Mouse (Mus musculus) ovary, adult 18-20 months (tissue): ENCODE data around the gene Trim45.

Experiments
- DNase-seq: peaks from one replicate; pipeline ENCODE4 v3.0.0; 2022; ENCODE audit warnings: low spot score, mixed read lengths

The Trim45 gene

DNA sequence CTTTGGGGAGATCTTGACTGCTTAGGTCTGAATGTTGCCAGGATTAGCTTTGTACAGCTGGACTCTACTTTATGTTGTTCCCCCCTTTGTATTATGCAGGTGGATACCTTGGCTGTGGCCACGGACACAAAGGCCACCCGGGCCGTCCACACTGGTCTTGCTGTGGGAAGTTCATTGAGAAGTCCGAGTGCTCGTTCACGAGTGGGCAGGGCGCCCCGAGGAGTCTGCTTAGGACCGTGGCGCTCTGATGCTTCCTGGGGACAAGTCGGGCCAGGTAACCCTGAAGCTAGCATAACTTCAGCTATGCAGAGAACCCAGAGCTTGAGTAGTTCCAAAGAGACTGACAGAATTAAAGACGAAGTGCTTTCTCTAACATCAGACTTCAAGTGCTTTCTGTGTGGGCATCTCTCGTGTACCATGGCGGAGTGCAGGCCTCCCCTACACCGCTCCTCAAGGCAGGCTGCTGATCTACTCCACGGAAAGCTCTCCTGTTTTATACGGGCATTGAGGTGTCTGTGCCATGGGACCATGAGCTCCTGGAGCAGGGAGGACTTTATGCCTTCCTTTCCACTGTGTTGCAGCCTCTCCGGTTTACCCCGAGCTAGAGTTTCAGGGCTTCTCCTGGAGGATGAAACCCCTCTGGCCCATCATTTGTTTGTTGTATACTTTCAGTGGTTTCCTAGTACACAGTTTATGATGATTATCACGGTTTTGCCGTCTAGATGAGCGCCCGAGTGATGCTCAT is 9.5 kb downstream of the Trim45 start:
- no peak for DNase-seq

DNA sequence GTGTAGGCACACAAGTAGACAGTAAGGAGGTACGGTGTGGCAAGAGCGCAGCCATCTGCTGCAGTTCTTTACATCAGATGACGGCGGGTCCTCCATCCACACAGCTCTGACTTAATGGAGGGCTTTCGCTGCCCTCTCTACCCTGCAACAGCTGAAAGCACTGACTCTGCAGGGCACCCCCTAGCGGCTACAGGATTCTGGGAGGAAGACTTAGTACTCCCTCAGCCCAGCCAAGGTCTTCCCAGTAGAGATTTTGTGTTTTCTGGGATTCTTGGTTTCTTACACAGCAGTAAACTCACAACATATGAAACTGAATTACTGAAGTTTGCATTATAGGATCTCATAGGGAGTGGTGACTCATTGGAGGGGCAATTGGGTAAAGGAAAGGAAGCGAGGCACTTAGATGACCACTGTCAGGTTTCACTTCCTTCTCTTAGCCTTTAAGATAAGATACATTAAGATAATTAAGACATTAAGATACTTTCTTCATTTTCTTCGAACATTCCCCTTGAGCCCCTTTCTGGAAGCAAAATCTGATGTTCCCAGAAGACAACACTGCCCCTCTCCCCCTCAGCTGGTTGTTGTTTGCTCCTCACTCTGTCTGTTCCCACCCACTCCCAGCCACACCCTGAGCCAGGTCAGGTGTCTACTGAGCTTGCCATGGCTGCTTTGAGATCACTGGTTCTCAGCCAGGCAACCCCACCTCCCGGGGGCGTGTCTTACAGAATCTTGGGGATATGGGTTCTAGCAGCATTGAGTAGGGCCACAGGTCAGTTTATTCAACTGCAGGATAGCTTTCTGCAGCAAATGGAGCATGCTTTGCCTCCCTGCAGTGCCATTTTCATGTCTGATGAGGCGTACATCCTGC is 10.3 kb downstream of the Trim45 start:
- no peak for DNase-seq

DNA sequence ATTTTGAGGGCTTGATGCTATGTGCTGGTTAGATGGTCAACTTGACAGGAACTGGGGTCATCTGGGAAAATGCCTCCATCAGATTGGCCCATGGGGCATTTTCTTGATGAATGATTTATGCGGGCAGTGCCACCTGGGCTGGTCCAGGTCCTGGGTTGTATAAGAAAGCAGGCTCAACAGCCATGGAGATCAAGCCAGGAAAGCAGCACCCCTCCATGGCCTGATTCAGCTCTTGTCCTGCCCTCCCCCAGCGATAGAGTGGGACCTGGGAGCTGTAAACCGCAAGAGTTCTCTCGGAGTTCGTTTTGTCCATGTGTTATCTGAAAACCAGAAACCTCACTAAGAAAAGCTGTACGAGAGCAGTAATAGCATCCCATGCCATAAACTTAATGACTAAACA is 13.5 kb downstream of the Trim45 start:
- no peak for DNase-seq

DNA sequence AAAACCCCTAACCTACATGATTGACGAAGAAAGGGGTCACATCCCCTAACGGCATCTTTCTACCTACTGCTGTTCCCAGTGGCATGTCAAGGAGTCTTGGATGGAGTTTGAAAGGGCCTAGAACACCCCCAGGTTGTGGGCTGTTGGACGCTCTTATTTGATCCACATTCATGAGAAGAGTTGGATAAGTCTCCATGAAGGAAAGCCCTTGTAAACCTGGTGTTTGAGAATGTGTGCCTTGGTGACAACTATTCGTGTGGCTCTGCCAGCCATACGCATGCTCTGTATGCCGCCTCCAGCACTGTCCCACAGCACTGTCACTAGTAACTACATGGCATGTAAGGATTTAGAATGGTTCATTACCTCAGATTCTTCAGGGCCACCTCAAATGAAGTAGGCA is 14.2 kb downstream of the Trim45 start:
- DNase-seq: no peak

GRCm38 (mm10) chr3:100938211-100938610 is 16.2 kb downstream of the Trim45 start:
- DNase-seq: no peak

DNA sequence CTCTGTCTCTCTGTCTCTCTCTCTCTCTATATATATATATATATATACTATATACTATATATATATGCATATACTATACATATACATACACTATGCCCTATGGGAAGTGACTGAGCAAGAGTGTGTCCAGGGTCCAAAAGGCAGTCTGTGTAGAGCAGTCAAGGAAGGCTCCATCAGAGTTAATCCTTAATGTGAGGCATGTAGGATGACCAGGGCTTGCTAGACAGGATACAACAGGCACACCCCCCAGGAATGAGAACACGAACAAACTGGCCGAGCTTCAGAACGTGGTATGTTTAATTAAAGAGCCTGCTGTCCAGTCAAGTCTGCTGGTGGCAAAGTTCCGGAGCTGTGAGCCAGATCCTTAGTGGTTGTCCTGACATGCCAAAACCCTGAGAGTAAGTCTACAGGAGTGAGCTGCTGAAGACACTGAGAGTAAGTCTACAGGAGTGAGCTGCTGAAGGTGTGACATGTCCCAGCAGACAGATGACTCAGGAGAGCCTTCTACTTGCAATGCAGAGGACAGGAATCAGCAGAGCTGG is 18.6 kb downstream of the Trim45 start:
- DNase-seq: no peak

GRCm38 (mm10) chr3:100947286-100947685 is 25.3 kb downstream of the Trim45 start:
- no peak for DNase-seq

- no peak for DNase-seq
Observed at GRCm38 (mm10) chr3:100951531-100951930, 29.5 kb downstream of the Trim45 start.

DNA sequence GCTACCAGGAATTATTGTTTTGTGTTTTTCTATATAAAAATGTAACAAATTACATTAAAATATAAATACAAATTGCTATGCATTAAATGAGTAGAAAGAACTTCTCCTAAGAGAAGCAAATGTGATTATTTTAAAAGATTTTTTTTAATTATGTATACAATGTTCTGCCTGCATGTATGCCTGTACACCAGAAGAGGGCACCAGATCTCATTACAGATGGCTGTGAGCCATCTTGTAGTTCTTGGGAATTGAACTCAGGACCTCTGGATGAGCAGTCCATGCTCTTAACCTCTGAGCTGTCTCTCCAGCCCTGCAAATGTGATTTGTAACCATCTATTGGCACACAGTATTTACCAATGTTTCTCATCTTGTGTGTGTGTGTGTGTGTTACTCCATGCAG is 32.6 kb downstream of the Trim45 start:
- DNase-seq: no peak

DNA sequence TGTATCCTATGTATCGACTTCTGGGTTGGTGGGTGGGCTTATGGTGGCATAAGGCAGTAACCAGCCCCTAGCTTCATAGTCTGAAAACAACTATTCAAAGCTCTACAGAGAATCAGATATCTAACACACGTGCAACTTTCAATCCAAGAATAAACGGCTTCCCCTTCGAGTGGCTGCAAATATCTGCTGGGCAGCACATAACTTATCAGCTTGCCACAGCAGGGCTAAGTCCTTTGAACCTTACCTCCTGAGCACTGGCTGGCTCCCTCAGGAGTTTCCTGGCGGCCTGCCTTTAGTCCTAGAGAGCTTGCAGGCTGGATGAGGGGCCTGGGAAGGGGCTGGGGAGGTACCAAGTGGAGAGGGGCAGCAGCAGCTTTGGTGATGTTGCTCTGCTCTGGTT is 39.0 kb downstream of the Trim45 start:
- DNase-seq: no peak

- DNase-seq: no peak
Observed at GRCm38 (mm10) chr3:100961501-100961900, 39.5 kb downstream of the Trim45 start.

DNA sequence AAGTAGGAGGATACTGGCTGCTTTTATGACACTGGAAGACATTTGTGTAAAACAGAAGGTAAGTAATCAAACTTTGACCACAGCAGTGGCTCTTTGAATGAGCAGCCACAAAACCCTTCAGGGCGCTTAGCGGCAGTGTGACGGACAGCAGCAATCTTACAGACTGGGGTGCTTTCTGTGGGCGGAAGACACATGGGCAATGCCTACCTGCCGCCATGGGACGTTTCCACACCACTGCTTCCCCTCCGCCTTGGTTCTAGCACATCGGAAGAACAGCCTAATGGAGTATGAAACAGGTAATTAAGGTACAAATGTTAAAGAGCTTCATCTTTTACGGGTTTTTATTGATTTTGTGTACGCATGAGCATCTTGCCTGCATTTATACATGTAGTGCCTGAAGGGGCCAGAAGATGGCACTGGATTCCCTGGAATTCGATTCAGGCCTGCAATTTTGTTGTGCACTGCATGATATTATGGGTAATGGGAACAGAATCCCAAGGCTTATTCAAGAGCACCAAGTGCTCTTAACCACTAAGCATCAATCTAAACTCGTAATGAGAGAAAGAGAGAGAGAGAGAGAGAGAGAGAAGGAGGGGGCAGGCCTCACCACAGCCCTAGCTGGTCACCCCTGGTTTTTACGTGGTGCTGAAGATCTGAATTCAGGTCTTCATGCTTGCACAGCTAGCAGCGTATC is 42.0 kb downstream of the Trim45 start:
- DNase-seq: no peak

DNA sequence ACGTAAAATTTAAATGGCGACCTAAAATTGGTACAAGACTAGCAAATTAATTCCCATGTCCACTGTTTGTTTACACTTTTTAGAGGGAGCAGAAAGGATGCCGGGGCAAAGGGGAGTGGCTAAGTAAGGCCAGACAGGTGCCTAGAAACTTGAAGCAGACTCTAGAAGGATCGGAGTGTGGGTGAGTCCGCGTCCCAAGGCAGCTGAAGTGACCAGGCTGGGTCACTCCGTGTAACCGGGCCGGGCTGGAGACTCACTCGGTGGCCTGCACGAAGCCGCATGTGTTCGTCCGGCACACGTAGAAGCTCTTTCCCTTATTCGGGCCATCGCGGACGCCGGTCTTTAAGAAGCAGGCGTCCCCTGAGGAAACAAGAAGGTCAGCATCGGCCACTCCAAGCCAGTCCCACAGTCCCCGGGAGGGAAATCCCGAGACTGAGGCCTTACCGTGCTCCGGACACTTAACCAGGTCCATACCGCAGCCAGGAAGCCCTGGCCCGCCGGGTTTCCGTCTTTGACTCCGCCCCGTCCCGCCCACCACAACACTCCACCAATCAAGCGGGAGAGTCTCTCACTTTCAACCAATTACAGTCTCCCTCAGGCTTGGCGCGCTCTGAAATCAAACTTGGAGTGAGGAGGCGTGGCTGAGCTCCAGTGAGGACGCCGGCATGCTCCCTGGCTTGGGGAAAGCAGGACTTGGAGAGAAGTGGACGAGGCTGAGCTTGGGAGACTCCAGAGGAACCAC is 47.3 kb downstream of the Trim45 start, which contains the start of gene Ttf2:
Gene Ttf2 (minus strand): TSS at position 488 of the 742 bp plus-strand sequence.
- DNase-seq: peak; percentile 89

DNA sequence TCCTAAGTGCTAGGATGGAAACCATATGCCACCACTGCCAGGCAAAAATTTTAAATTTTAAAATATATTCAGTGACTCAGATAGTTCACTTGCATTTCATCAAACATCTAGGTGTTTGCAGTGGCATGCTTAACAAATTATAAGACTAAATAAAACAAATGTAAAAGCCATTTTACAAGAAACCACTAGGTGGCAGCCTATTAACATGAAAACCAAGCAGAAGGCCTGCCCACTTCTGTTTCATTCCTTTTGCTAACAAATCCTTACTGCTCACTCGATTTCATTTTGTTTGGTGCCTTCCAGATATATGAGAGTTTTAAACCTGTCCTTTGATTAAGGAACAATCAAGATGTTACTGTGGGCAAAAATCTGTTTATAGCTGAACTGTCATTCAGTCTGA is 51.9 kb downstream of the Trim45 start:
- DNase-seq: no peak

DNA sequence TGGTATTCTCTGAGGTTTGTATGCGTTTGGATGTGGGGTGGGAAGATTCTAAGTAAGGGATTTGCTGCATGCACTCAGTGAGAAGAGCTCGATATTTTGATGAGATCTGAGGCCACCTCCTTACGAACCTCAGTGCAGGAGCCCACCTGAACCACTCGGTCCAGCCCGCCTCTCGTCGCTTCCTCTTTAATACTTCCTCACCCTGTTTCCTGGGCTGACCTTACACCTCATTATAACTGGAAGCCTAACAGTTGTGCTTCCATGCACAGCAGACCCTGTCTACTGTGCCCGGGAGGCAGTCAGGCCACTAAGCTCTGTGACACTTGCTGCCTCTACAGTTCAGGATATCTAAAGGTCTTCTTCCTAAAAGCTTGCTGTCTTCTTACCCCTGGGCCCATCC is 57.3 kb downstream of the Trim45 start:
- DNase-seq: no peak
